Mouse (Mus musculus) kidney, adult 11 months (tissue): ENCODE measurements around the gene Zfp976.
"Not testable (repeated sequence)": the region's sequence is repeated elsewhere in the genome, so short reads cannot be mapped to it uniquely, and the experiment has no call there.

ENCODE experiments used
- DNase-seq: peaks from one replicate; pipeline ENCODE4 v3.0.0; 2022

Zfp976 gene

DNA sequence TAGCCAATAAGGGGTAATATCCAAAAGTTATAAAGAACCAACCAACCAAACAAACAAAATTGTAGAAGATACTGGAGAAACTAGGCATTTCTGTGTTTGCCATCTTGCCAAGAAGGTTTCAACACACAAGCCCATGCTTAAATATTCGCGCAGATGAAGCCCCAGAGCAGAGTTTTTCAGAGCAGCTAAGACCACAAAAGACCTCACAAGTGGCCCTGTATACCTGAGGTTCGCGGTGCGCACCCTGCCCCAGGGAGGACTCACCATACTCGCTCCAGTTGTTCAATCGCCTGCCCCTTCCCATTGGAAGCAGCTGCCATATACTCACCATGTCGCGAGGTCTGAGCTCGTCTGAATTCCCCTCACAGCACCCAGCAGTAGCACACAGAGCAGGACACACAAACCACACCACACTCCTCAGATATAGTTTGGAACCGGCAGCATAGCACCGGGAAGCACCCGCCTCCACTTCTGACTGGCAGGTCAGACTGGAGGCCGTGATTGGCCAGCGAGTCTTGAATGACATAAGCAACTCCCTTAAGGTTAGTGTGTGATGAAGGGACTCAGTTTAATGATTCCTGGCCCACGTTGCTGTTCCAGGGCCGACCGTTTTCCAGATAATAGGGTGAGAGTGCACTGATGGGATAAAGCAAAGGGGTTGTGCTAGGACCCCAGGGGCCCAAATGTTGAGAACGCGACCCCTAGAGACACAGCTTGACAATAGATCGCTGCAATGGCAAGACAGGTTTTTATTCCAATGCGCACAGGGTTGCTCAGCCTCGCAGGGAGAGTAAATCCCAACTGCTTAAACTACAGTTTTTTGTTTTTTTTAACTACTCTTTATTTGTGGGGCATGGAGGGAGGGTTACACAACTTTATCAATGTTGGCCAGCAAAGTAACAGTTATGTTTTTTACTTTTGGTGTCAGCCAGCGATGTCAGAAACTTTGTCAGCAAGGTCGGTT is at the start of gene Zfp976:
Zfp976 (minus strand) TSS at position 437 of the 964 bp plus-strand sequence.
- peak; percentile 70 for DNase-seq

DNA sequence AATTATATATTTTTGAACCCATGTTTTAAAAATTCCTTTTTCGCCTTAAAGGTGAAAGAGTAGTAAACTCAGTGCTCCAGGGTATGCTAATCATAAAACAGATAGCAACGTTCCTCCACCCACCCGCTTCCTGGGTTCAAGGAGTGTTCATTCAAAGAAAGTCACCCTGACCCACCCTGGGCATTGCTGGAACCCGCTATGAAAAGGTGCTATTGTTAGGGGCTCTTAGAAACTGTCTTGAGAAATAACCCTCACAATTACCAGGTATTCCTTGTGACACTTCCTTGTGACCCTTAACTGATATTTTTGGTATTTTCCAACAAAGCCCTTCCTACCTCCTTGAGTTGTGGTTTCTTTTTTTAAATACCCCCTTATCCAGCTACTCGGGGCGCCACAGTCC is 37.7 kb upstream of the Zfp976 start:
- DNase-seq = not testable (repeated sequence)

DNA sequence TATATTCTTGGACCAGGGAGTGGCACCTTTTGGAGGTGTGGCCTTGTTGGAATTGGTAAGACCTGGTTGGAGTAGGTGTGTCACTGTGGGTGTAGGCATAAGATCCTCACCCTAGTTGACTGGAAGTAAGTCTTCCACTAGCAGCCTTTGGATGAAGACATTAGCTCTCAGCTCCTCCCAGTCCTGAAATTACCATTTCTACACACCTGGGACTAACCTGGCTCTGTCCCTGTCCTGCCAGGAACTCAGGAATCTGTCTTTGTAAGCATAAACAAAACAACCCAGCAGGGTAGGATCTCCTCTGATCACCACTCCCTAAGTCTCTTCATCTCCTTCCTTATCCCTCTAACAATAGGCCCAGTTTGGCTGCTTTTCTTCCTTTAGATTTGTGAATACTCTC is 37.3 kb upstream of the Zfp976 start:
- not testable (repeated sequence) for DNase-seq

DNA sequence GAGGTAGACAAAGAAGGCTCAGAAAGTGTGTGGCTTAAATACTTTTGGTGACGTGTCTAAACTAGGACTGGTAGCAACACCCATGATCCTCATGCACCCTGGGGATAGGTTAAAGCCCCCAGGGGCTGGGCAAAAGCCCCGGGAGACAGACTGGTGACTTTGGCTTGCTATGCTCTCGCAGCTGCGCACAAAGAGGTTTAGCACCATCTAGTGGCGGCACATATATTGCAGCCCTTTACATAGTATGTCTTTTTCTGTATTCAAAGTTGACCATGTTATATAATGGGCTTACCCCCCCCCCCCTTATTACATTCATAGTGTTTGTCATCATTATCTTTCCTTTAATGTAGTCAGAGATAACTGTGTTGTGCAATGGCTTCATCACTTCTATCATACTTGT is 17.8 kb upstream of the Zfp976 start:
- DNase-seq = not testable (repeated sequence)

DNA sequence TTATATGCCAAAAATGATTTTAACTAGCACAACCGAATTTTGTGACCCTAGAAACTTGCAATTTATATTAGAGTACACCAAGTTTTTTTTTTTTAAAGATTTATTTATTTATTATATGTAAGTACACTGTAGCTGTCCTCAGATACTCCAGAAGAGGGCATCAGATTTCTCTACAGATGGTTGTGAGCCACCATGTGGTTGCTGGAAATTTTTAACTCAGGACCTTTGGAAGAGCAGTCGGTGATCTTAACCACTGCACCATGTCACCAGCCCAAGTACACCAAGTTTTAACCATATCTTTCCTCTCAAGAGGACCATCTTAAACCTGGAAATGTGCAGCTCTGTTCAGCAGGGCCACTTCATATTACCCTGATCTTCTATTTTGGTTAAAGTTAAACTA is 12.8 kb upstream of the Zfp976 start:
- not testable (repeated sequence) for DNase-seq

DNA sequence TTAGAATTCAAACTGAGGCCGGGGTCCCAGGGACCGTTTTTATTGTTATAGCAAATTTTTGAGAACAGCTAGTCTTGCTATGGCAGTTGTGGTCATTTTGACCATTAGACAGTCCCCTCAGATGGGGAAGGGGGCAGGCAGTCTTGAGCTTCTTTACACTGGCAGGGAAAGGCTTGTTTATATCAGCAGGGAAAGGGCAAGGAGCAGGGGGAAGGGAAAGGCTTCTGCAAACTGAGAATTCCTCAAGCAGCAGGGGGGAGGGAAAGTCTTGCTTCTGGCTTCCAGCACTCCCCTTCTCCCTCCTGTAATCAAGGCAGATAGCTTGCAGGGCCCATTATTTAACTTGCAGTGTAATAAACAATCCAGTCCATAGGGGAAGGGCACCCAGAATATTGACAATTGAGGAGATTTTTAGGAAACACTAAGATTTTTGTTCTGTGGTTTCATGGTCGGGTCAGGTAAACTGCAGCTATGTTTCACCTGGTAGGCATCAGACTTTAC is 782 bp upstream of the Zfp976 start:
- not testable (repeated sequence) for DNase-seq

DNA sequence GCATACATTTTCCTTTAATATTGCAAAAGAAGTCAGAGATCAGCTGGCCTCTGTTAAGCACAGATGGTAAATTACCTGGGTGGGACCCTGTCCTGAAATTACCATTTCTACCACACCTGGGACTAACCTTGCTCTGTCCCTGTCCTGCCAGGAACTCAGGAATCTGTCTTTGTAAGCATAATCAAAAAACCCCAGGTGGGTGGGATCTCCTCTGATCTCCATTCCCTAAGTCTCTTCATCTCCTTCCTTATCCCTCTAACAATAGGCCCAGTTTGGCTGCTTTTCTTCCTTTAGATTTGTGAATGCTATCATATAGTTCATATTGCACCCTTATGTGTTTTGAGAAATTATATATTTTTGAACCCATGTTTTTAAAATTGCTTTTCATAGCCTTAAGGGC is 11.4 kb downstream of the Zfp976 start:
- not testable (repeated sequence) for DNase-seq

DNA sequence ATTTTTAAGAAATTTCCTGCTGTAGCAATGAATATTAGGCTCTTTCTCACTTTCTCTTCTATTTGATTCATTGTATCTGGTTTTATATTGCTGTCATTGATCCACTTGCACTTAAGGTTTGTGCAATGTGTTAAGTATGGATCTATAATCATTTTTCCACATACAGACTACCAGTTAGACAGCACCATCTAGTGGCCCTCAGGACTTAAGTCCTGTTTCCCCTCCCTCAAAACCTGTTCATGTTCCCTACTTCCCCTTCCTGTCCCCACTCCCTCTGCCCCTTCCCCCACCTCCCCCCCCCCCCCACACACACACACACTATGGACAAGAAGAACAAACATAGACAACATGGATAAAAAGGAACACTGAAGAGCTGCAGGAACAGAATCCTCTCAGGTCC is 46.7 kb downstream of the Zfp976 start:
- DNase-seq = not testable (repeated sequence)

DNA sequence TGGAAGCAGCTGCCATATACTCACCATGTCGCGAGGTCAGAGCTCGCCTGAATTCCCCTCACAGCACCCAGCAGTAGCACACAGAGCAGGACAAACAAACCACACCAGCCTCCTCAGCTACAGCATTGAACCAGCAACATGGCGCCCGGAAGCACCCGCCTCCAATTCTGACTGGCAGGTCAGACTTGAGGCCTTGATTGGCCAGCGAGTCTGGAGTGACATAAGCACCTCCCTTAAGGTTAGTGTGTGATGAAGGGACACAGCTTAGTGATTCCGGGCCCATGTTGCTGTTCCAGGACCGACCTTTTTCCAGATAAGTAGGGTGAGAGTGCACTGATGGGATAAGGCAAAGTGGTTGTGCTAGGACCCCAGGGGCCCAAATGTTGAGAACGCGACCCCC is 50.0 kb downstream of the Zfp976 start, which contains the start of gene Zfp977:
Zfp977 (minus strand) TSS at position 135 of the 400 bp plus-strand sequence.
- DNase-seq = not testable (repeated sequence)

DNA sequence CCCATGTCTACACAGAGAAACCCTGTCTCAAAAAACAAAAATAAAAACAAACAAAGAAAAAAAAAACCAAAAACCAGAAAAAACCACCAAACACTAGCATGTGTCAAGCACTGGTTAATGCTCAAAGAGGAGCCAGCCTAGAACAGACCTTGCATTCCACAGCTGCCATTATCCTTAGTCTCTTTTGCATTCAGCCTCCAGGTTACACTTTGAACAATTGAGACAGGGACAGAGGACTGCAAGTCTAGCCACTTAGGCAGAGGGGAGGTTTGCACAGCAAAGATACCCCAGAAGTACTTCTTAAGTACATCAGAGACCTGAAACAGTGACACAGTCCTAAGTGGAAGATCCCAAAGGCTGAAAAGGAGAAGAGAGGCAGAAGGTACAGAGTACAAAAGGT is 51.1 kb downstream of the Zfp976 start:
- DNase-seq = not testable (repeated sequence)

DNA sequence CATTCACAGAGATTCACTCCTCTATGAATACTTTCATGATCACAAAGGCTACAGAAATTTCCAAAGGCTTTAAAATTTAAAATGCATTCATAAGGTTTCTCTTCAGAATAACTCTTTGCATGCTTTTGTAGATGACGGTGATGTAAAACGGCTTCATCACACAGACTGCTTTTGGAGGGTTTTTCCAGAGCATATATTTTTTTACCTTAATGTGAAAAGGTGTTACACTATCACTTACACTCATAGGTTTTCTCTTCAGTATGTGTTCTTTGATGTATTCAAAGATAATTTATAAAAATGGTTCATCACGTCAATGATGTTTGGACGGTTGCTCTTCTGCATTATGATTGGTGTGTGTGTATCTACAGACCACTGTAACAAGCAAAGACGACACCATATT is 63.9 kb downstream of the Zfp976 start, which contains the start of gene Gm21028:
Gm21028 (minus strand) TSS at position 101 of the 400 bp plus-strand sequence.
- no peak for DNase-seq
